Mouse (Mus musculus) forebrain, embryonic 11.5 days (tissue): ENCODE measurements around the gene Gm21915. TPM values are rescaled to one million over a fixed set of nuclear protein-coding genes. Genes with fewer than 3 reads are reported as not detected.

Experiments used
- ATAC-seq: fragments of 200-750 bp; cut with Nextera tagmentation; replicated peaks from 2 replicates; pipeline ENCODE4 v1.8.0; 2017; ENCODE audit warnings: moderate TSS enrichment; ENCODE audit not compliant: low FRiP score
- DNase-seq: peaks from one replicate; pipeline ENCODE4 v3.0.0-alpha.2; 2017; ENCODE audit warnings: low spot score
- H3K27ac ChIP-seq: fragments of 300-500 bp; sonication (generic); 2 replicates; pipeline ENCODE4 v1.5.1; 2014; ENCODE audit warnings: low read depth, low read length
- H3K27me3 ChIP-seq: fragments of 300-500 bp; sonication (generic); 2 replicates; pipeline ENCODE4 v1.6.1; 2014; ENCODE audit warnings: mild to moderate bottlenecking, low read length, mixed read lengths; ENCODE audit not compliant: control insufficient read depth, insufficient read depth
- H3K36me3 ChIP-seq: fragments of 300-500 bp; sonication (generic); 2 replicates; pipeline ENCODE4 v1.6.1; 2014; ENCODE audit warnings: mild to moderate bottlenecking, low read length, moderate library complexity, mixed read lengths; ENCODE audit not compliant: control insufficient read depth, insufficient read depth
- H3K4me1 ChIP-seq: fragments of 300-500 bp; sonication (generic); replicated peaks from 2 replicates; pipeline ENCODE4 v1.6.1; 2014; ENCODE audit warnings: low read length, mixed read lengths; ENCODE audit not compliant: control insufficient read depth, insufficient read depth
- H3K4me2 ChIP-seq: fragments of 300-500 bp; sonication (generic); 2 replicates; pipeline ENCODE4 v1.6.1; 2014; ENCODE audit warnings: low read depth, mild to moderate bottlenecking, low read length, moderate library complexity, mixed read lengths; ENCODE audit not compliant: severe bottlenecking
- H3K4me3 ChIP-seq: fragments of 300-500 bp; sonication (generic); 2 replicates; pipeline ENCODE4 v1.5.1; 2014; ENCODE audit warnings: low read depth, low read length
- H3K9ac ChIP-seq: fragments of 300-500 bp; sonication (generic); 2 replicates; pipeline ENCODE4 v1.6.1; 2014; ENCODE audit warnings: low read length
- H3K9me3 ChIP-seq: fragments of 300-500 bp; sonication (generic); 2 replicates; pipeline ENCODE4 v1.6.1; 2016; ENCODE audit warnings: low read length, mixed read lengths; ENCODE audit not compliant: control insufficient read depth
- WGBS: fragments of 180-500 bp; shearing (Covaris S2); extraction: QIAGEN DNeasy Blood & Tissue Kit; methylation state at CpG from one replicate; pipeline ENCODE4 v1.1.7; 2014; 5-methylcytosine and 5-hydroxymethylcytosine counted together
- polyA plus RNA-seq: library from polyadenylated mRNA; unstranded; fragments of >200 nt; fragmentation: Nextera tagmentation; extraction: Ambion mirVana; gene quantifications from 2 replicates; pipeline ENCODE4 v1.2.1, GENCODE M21; 2014

Gm21915 gene
- polyA plus RNA-seq, 1 experiment from 2014 or later = not detected

DNA sequence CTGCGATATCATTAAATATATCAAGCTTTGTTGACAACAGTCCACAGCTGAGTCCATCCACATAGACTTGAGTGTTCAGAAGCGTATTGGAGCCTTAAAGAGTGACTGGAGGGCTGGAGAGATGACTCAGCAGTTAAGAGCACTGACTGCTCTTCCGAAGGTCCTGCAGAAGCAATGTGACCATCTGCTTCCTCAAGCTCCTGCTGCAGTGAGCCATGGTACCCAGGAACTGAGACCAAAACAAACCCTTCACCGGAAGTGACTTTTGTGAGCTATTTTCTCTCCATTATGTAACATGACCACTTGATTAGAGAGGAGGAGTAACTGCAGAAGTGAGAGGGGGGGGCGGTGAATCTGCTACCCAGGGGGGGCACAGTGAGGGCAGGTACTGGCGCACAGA is 39.3 kb upstream of the Gm21915 start:
- H3K27ac ChIP-seq = no peak overlapping the region
- no peak for DNase-seq
- WGBS = 72% methylated on average over 6 of the region's 6 CpGs

DNA sequence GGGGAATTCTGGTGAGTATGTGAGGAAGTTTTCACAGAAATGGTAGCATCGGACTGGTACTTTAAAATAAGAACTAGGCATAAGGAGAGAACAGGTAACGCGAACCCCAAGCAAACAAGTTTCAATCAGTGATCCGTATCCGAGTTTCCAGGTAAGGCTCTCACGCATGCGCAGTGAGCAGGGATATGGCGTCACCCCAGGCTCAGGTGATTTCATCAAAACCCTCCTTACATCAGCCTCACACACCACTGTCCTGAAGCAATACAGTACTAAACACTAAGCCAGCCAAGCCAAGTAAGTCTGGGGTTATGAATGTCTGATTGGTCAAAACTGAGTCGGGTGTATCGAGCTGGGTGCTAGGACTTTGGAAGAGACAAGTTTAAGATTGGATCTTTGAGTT is 38.9 kb upstream of the Gm21915 start:
- H3K4me2 ChIP-seq = no peak overlapping the region
- H3K27me3 ChIP-seq = no peaks in the 10 kb centered on the region
- H3K27ac ChIP-seq = no peak overlapping the region
- H3K36me3 ChIP-seq = no peaks in the 10 kb centered on the region
- H3K9ac ChIP-seq = no peak overlapping the region
- no peak for ATAC-seq
- no peak for DNase-seq
- 92% methylated on average over 10 of the region's 10 CpGs for WGBS
- H3K4me1 ChIP-seq = peaks cover 4% of the 10 kb centered on the region; the same call in 1 of the 2 replicates
- H3K9me3 ChIP-seq = no peaks in the 10 kb centered on the region
- H3K4me3 ChIP-seq = no peak overlapping the region

More for the DNA sequence above, 39.3 kb upstream of the Gm21915 start:
- no peaks in the 10 kb centered on the region for H3K36me3 ChIP-seq
- H3K4me3 ChIP-seq = no peak overlapping the region
- H3K4me1 ChIP-seq = peaks cover 5% of the 10 kb centered on the region; the same call in 1 of the 2 replicates
- no peaks in the 10 kb centered on the region for H3K27me3 ChIP-seq
- no peaks in the 10 kb centered on the region for H3K9me3 ChIP-seq
- no peak overlapping the region for H3K4me2 ChIP-seq
- ATAC-seq = no peak
- H3K9ac ChIP-seq = no peak overlapping the region

DNA sequence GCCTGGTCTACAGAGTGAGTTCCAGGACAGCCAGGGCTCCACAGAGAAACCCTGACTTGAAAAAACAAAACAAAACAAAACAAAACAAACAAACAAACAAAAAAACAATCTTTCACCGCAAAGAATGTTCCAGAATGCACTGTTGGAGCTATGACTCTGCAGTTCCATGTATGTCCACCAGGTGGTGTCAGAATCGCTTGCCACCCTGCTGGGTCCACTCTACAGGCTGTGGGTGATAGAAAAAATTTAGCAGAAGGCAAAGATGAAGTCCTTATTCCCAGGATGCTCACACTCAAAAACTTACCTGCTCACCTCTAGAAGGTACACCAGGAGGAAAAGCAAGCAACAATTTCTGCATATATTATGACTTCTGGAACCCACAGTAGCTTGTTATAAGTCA is 34.4 kb upstream of the Gm21915 start:
- H3K4me1 ChIP-seq = peaks cover 8% of the 10 kb centered on the region; the same call in 1 of the 2 replicates
- H3K4me3 ChIP-seq = no peak overlapping the region
- H3K27me3 ChIP-seq = no peaks in the 10 kb centered on the region
- 21% methylated on average over 2 of the region's 2 CpGs for WGBS
- no peak overlapping the region for H3K27ac ChIP-seq
- no peaks in the 10 kb centered on the region for H3K36me3 ChIP-seq
- no peak overlapping the region for H3K4me2 ChIP-seq
- ATAC-seq = no peak
- DNase-seq = no peak
- H3K9me3 ChIP-seq = no peaks in the 10 kb centered on the region
- H3K9ac ChIP-seq = no peak overlapping the region

DNA sequence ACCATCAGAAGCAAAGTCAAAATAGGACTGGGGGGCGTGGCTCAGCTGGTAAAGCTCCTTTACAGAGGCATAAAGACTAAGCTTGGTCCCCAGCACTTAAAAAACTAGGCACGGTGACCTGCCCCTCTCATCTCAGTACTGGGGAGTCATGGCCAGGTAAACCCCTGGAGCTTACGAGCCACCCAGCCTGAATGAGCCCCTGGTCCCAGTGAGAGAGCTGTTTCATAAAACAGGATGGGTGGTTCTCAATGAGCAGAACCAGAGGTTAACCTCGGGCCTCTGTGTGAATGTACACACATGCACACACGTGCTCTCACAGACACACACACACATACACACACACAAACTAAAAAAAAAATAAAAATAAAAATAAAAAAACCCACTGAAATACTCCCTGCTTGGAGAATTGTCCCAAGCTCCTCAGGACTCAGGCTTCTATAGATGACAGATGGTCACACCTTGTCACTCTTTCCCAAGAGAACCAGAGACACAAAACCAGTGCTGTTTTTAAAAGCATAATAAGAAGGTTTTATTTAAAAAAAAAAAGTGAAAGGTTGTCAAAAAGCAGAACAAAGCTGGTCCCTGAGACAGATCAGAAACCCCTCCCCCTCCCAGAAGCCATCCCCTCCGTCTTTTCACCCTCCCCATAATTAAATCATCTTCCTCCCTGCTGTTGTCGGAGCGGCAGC is 32.6 kb upstream of the Gm21915 start:
- H3K4me3 ChIP-seq = peak overlapping the region; percentile 32
- H3K9me3 ChIP-seq = no peaks in the 10 kb centered on the region
- 24% methylated on average over 8 of the region's 8 CpGs for WGBS
- H3K4me1 ChIP-seq = peaks cover 10% of the 10 kb centered on the region
- H3K27me3 ChIP-seq = no peaks in the 10 kb centered on the region
- ATAC-seq (peak; percentile 23; the same call in 1 of the 2 replicates), DNase-seq (no peak)
- H3K36me3 ChIP-seq = no peaks in the 10 kb centered on the region
- peak overlapping the region; percentile 62 for H3K4me2 ChIP-seq
- H3K27ac ChIP-seq = peak overlapping the region; percentile 70; the same call in 1 of the 2 replicates
- H3K9ac ChIP-seq = peak overlapping the region; percentile 35

DNA sequence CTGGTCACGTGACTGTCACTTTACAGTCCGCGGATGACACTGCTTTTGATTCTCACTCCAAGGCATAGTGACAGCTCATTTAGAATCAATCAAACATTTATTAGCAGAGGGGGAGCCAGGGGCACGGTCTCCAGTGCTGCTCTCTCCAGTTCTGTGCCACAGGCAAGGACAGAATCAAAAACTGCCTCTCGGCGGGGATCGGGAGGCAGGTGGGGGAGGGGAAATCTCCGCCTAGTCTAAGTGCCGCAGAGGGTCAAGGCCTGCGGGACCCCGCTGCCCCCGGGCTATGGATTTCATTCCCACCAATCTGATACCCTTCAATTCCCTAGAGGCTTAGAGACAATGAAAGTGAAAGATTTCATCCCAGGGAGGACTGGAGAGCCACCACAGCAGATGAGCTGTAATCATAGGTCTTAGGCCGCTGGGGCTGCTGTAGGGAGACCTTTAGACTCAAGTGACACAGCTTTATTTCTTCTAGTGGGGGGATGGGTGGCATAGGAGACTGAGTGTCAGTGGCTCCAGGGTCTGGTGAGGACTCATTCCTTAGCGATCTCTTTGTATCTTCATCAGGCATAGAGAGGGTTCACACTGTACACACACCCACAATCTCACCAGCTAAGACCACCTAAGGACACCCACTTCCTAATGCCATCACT is 31.9 kb upstream of the Gm21915 start:
- Histone ChIP-seq H3K9me3 (no peaks in the 10 kb centered on the region), H3K4me1 (peaks cover 10% of the 10 kb centered on the region), H3K27ac (peak overlapping the region; percentile 44), H3K9ac (peak overlapping the region; percentile 35), H3K36me3 (no peaks in the 10 kb centered on the region), H3K27me3 (no peaks in the 10 kb centered on the region), H3K4me2 (peak overlapping the region; percentile 62), H3K4me3 (peak overlapping the region; percentile 32)
- under 1% methylated on average over 14 of the region's 14 CpGs for WGBS
- peak; percentile 78 for DNase-seq
- peak; percentile 92 for ATAC-seq

DNA sequence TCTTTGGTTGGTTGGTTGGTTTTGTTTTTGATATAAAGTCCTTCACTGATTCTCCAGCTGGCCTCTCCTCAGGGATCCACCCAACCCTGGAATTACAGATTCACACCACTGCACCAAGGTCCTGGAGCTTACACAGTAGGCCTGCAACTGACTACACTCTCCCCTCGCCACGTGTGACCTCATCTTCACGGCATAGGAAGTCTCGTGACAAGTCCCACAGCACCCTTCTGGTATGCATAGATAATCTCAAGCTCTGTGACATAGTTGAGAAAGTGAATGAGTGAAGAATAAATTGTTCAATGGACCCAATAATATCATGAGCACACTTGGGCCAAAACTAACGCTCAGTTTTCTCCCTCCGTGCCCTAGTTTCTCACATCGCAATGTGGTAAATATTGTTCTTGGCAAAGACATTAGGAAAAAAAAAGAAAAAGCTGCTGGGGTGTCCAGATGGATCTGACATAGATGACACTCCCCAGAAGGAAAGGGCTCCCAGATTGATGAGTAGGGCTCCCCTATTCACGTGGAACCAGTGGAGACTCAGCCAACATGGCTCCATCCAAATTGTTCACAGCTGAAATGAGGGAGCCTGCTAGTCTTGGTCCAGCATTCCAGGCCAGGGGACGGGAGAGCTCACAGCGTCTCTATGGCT is 30.8 kb upstream of the Gm21915 start:
- Histone ChIP-seq H3K27me3 (no peaks in the 10 kb centered on the region), H3K9ac (no peak overlapping the region), H3K4me2 (no peak overlapping the region), H3K4me1 (peaks cover 12% of the 10 kb centered on the region), H3K36me3 (no peaks in the 10 kb centered on the region), H3K27ac (no peak overlapping the region), H3K4me3 (no peak overlapping the region), H3K9me3 (no peaks in the 10 kb centered on the region)
- DNase-seq (no peak), ATAC-seq (no peak)
- 87% methylated on average over 10 of the region's 10 CpGs for WGBS

DNA sequence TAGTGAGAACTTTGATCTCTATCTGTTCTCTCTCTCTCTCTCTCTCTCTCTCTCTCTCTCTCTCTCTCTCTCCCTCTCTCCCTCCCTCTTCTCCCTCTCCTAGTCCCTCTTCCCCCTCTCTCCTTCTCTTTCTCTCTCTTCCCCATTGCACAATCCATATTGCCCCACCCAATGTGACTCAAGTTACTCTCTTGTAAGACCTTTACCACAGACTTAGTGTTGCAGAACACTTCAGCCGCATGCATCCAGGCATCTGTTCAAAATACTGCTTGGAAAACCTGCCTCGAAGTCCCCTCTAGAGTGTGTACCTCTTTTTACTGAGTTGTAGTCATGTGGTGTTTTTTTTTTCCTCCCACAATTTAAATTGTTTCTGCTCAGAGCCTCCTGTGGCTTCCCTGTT is 29.1 kb upstream of the Gm21915 start:
- Histone ChIP-seq H3K27me3 (no peaks in the 10 kb centered on the region), H3K36me3 (no peaks in the 10 kb centered on the region), H3K4me2 (no peak overlapping the region), H3K27ac (no peak overlapping the region), H3K9me3 (no peaks in the 10 kb centered on the region), H3K4me3 (no peak overlapping the region), H3K9ac (no peak overlapping the region), H3K4me1 (peaks cover 12% of the 10 kb centered on the region)
- no peak for ATAC-seq
- no peak for DNase-seq
- 77% methylated on average over 2 of the region's 2 CpGs for WGBS

DNA sequence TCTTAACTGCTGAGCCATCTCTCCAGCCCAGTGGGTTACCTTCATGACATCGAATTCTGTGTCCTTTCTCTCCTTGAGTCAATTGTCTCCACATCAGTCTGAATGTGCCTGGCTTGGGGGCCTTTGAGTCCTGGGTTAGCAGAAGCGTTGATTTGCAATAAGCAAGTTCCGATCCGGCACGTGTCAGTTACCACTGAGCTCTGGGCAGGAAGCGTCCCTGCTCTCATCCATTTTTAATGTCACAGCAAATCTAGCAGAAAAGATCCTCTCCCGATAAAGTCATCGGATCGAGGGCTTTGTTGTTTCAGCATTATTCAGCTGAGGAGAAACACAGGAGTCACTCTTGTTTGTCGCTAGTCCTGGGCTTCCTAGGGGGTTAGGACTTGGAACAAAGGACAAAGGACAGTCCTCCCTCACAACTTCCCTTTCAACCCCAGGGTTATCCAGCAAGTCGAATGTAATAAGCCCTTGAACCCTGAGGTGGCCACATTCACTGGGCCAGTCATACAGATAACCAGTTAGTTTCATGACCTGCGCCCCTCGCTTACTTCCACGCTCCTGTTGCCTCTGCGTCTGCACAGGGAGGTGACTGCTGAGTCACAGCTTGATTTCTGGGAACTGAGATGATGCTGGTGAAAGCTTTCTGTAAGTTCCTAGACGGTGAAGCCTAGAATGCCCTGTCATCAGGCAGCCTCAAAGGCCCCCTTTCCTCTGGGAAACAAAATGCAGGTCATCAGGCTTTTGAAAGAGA is 27.8 kb upstream of the Gm21915 start:
- H3K27ac ChIP-seq = no peak overlapping the region
- H3K9me3 ChIP-seq = no peaks in the 10 kb centered on the region
- H3K36me3 ChIP-seq = no peaks in the 10 kb centered on the region
- peaks cover 11% of the 10 kb centered on the region for H3K4me1 ChIP-seq
- no peak overlapping the region for H3K4me2 ChIP-seq
- 8% methylated on average over 16 of the region's 16 CpGs for WGBS
- DNase-seq (no peak), ATAC-seq (no peak)
- no peaks in the 10 kb centered on the region for H3K27me3 ChIP-seq
- no peak overlapping the region for H3K9ac ChIP-seq
- H3K4me3 ChIP-seq = no peak overlapping the region
